Mouse (Mus musculus): ENCODE results near the gene Nelfe.

GRCm38 (mm10) chr17:34854761-34855160 is 4.6 kb downstream of the Nelfe start:
- TF ChIP-seq CTCF (conservative IDR thresholded peaks at IDR 0.05; ENCODE audit: low read length) = no peak
- TF ChIP-seq POU5F1 (IDR thresholded peaks at IDR 0.05; ENCODE audit: borderline replicate concordance, low read length) = no peak
- TF ChIP-seq NANOG (IDR thresholded peaks at IDR 0.05; ENCODE audit: borderline replicate concordance, low read length) = no peak

Data from E14TG2a.4 (cell line).